Mouse (Mus musculus): ENCODE measurements at regions not wholly inside any gene's neighbourhood (a gene's known extent, or its start where the extent isn't known, plus 50 kb on each side); places are given as distances from the start of the nearest gene placed in this dataset.

DNA sequence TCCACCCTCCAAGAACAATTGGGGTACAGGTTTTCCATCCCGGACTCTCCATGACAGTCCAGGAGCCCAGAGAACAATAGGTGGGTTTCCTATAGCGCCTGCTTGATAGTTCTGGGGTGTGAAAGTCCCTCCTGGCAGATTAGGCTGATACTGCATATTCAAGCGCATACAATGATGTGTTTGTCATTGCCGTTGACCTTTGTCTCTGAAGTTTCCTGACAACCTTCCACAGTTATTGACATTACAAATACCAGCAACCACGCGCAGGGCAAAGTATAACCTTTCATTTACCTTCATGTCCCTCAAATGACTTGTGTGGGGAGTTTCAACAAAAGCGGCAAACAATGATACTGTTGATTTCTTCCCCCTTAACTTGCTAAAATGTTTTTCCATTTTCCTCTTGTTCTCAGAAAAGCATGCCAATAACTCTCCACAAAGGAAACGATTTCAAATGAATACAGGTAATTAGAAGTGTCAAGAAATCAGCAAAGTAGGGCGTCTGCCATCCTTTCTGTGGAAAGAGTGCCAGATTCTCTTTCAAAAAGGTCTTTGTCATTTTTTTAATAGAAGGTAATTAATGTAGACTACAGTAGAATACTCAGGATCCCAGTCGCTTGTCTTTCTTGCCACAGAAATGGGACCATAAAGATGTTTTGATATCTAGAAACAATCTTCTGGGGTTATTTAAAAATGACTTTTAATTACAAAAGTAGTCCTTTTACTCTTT, 60.9 kb upstream of the BC052040 start:
- DNase-seq = no peak

DNA sequence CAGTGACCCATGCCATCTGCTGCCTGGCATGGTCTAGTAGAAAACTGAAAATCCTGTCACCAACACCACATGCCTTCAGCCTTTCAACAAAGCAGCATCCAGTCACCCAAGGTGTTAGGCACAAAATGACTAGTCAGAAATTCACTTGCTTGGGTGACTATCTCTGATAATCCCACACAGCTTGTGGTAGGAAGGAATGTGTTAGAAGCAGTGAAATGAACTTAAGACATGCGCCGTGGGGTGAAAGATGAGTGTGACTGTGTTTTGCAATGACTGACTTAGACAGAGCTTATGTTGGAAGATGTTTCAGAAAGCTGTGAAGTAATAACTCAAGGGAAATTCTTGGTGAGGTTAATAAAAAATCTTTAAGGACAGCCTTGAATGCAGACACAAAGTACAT, 51.6 kb upstream of the BC052040 start:
- DNase-seq = no peak

Measured in right cerebral cortex, postnatal 4 days (tissue).